Mouse (Mus musculus): ENCODE data around the gene Rexo1. TPM values are rescaled to one million over a fixed set of nuclear protein-coding genes. Genes with fewer than 3 reads are reported as not detected.
A peak's percentile ranks its signal among the peaks of the same experiment; 100 is the strongest.
"Not testable (repeated sequence)": the region's sequence is repeated elsewhere in the genome, so short reads cannot be mapped to it uniquely, and the experiment has no call there.

Gene Rexo1
- 34.7 and 35.0 TPM in 2 replicates for polyA plus RNA-seq (2016; fragmentation: Nextera tagmentation; extraction: Ambion mirVana)

DNA sequence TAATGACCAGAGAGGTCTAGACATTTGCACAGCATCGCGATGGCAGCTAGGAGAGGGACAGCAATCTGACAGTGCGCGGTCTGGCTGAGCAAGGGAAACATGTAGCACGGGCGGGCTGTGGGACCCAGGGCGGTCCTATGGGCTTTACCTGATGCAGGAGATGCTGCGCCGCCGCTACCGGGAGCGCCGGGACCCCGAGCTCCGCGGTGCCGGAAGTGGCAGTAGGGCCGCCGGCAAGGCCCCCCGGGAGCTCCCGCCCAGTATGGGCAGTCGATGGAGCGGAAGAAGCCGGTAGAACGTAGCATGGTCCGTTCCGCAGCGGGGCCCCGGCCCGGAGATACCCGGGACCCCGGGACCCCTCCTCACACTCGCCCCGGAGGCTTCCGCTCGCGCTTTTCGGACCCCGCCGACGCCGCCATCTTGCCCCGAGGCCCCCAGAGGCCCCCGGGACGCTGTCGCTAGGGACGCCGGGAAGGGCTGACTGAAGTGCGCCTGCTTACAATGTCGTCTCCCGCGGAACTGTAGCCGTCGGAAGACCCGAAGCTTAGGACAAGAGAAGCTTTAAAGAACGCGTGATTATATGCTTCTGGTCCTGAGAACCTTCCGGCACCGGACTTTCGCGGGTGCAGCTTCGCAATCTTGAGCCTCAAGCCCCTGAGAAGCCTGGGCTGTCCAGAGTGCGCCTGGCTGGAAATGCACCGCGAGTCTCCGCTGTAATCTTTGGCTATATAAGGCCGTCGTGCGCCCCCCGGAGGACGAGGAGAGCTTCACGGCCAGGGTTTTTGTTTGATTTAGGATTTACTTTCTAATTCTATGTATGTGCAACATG lies at the start of gene Rexo1:
TSS of gene Rexo1 (minus strand) at position 445 of the 829 bp plus-strand sequence.
- under 1% methylated on average over 72 of the region's 72 CpGs for WGBS
- H3K4me1 ChIP-seq: peaks cover 44% of the 10 kb centered on the region
- DNase-seq (ENCODE audit: low spot score): peak; percentile 93
- H3K9me3 ChIP-seq: no peaks in the 10 kb centered on the region
- H3K27ac ChIP-seq (replicated peaks): peak within 1 kb of the TSS; percentile 99
- H3K4me3 ChIP-seq: peak within 1 kb of the TSS; percentile 100
- H3K36me3 ChIP-seq (replicated peaks): peaks cover 5% of the 10 kb centered on the region; the same call in 1 of the 2 replicates
- H3K27me3 ChIP-seq (replicated peaks; ENCODE audit: low read depth, poor library complexity, severe bottlenecking): no peaks in the 10 kb centered on the region

DNA sequence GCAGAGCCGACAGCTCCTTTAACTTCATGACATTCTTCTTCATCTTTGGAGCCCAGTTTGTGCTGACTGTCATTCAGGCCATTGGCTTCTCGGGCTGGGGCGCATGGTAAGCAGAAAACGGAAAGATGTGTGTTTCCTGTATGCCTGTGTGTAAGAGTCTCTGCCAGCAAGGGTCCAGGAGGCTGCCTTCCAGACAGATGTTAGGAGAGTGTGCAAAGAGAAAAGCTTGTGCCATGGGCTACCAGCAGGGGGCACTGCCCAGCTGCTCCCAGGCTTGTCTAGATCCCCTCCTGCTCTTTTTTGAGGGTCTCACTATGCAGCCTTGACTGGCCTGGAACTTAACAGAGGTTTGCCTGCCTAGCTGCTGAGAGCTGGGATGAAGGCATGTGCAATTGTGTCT lies 49.7 kb upstream of the Rexo1 start:
- Histone ChIP-seq H3K4me3 (no peak overlapping the region), H3K9me3 (no peaks in the 10 kb centered on the region), H3K27me3 (replicated peaks; ENCODE audit: low read depth, poor library complexity, severe bottlenecking) (no peaks in the 10 kb centered on the region), H3K27ac (replicated peaks) (no peak overlapping the region), H3K36me3 (replicated peaks) (peaks cover 99% of the 10 kb centered on the region), H3K4me1 (no peaks in the 10 kb centered on the region)
- 76% methylated on average over 4 of the region's 4 CpGs for WGBS
- DNase-seq (ENCODE audit: low spot score): peak; percentile 66

DNA sequence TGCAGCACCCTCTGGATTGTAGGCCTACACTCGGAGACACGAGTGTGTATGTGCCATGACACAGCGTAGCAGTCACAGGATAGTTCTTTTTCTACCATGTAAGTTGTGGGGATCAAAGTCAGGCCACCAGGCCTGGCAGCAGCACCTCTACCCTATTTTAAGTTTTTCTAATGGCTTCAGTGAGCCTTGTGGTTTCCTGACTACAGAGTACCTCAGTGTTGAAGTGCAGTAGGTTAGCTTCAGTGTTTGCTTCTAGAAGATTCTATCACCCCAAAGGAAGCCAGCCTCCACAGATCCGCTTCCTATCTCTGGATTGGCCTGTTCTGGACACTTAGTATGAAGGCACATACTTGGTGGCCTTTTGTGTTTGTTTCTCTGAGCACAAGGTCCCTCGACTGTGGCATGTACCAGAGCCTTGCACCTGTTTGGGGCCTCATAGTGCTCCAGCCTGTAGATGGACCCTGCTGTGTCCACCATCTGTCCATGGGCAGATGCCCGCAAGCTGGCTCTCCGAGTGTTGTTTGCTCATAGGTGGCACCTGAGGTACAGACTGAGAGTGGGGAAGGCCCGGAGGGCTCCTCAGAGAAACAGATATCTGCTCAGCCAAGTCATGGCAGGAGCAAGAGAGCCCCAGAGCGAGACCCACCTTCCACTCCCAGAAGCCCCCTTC lies 48.9 kb upstream of the Rexo1 start:
- no peak overlapping the region for H3K4me3 ChIP-seq
- no peaks in the 10 kb centered on the region for H3K4me1 ChIP-seq
- H3K27ac ChIP-seq (replicated peaks): no peak overlapping the region
- no peaks in the 10 kb centered on the region for H3K9me3 ChIP-seq
- 92% methylated on average over 9 of the region's 9 CpGs for WGBS
- H3K36me3 ChIP-seq (replicated peaks): peaks cover 95% of the 10 kb centered on the region
- H3K27me3 ChIP-seq (replicated peaks; ENCODE audit: low read depth, poor library complexity, severe bottlenecking): no peaks in the 10 kb centered on the region
- no peak for DNase-seq (ENCODE audit: low spot score)

DNA sequence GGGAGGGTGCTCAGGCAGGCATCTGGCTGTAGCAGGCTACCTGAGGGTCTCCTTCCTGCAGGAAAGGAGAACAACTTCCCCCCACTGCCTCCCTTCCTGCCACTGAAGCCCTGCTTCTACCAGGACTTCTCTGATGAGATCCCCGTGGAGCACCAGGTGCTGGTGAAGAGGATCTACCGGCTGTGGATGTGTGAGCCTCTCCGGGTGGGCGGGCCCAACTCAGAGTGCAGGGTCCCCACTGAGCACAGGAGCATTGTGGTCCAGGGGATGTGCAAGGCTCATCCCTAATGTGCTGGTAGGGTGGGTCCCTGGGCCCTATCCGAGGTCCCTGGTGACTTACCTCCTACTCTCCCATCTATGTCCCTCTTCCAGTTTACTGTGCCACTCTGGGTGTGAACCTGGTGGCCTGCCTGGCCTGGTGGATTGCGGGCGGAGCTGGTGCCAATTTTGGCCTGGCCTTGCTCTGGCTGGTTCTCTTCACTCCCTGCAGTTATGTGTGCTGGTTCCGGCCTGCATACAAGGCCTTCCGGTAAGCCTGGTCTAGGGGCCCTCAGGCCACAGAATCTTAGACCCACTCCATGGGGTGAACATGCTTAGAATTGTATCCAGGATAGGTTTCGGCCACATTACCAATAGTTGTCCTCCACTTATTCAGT lies 48.0 kb upstream of the Rexo1 start:
- no peaks in the 10 kb centered on the region for H3K9me3 ChIP-seq
- no peaks in the 10 kb centered on the region for H3K27me3 ChIP-seq (replicated peaks; ENCODE audit: low read depth, poor library complexity, severe bottlenecking)
- peaks cover 5% of the 10 kb centered on the region for H3K4me1 ChIP-seq
- H3K4me3 ChIP-seq: no peak overlapping the region
- no peak for DNase-seq (ENCODE audit: low spot score)
- 90% methylated on average over 10 of the region's 10 CpGs for WGBS
- peaks cover 94% of the 10 kb centered on the region for H3K36me3 ChIP-seq (replicated peaks)
- no peak overlapping the region for H3K27ac ChIP-seq (replicated peaks)

DNA sequence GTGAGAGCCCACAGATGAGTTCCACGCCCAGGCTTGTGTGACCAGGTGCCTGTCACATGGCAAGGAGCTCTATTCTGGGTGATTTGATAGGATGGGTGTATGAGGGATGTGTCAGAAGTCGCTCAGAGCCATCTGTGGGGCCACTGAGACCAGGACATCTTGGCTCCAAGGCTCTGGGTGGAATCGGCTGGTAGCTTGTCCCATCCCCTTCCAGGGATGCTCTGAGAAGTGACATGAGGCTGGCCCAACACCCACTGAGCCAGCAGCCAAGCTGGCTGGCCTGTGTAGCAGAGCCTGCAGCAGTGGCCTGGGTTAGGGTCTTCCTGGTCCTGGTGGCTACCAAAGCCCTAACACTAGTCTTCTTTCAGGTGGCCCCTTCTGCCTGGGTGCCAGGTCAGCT lies 47.1 kb upstream of the Rexo1 start:
- no peak for DNase-seq (ENCODE audit: low spot score)
- Histone ChIP-seq H3K27me3 (replicated peaks; ENCODE audit: low read depth, poor library complexity, severe bottlenecking) (no peaks in the 10 kb centered on the region), H3K4me1 (peaks cover 15% of the 10 kb centered on the region), H3K9me3 (no peaks in the 10 kb centered on the region), H3K36me3 (replicated peaks) (peaks cover 85% of the 10 kb centered on the region), H3K27ac (replicated peaks) (no peak overlapping the region), H3K4me3 (no peak overlapping the region)
- WGBS: 84% methylated on average over 3 of the region's 3 CpGs

DNA sequence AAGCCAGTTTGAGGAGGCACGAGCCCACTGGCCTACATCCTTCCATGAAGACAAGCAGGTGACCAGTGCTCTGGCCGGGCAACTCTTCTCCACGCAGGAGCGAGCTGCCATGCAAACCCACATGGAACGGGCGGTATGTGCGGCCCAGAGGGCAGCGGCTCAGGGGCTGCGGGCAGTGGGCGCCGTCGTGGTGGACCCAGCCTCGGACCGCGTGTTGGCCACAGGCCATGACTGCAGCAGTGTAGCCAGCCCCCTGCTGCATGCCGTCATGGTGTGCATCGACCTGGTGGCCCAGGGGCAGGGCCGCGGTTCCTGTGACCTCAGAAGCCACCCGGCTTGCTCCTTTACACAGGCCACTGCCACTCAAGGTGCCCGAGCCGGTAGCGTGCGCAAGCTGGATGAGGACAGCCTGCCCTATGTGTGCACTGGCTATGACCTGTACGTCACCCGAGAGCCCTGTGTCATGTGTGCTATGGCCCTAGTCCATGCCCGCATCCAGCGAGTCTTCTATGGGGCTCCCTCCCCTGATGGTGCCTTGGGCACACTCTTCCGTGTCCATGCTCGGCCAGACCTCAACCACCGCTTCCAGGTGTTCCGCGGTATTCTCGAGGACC lies 45.5 kb upstream of the Rexo1 start:
- H3K4me1 ChIP-seq: peaks cover 24% of the 10 kb centered on the region
- H3K27me3 ChIP-seq (replicated peaks; ENCODE audit: low read depth, poor library complexity, severe bottlenecking): no peaks in the 10 kb centered on the region
- no peak for DNase-seq (ENCODE audit: low spot score)
- no peak overlapping the region for H3K4me3 ChIP-seq
- peaks cover 69% of the 10 kb centered on the region for H3K36me3 ChIP-seq (replicated peaks)
- 97% methylated on average over 34 of the region's 34 CpGs for WGBS
- H3K27ac ChIP-seq (replicated peaks): no peak overlapping the region
- H3K9me3 ChIP-seq: no peaks in the 10 kb centered on the region

DNA sequence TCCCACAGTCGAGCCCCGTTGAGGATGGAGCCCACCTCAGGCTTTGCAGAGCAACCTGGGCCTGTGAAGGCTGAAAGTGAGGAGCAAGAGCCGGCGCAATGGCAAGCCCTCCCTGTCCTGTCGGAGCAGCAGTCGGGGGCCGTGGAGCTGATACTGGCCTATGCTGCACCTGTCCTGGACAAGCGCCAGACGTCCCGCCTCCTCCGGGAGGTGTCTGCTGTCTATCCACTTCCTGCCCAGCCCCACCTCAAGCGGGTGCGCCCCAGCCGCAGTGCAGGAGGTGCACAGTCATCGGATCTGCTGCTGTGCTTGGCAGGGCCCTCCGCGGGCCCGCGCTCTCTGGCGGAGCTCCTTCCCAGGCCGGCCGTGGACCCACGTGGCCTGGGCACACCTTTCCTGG lies 44.9 kb upstream of the Rexo1 start:
- H3K36me3 ChIP-seq (replicated peaks): peaks cover 64% of the 10 kb centered on the region
- H3K4me3 ChIP-seq: no peak overlapping the region
- no peak for DNase-seq (ENCODE audit: low spot score)
- peaks cover 24% of the 10 kb centered on the region for H3K4me1 ChIP-seq
- H3K9me3 ChIP-seq: no peaks in the 10 kb centered on the region
- H3K27ac ChIP-seq (replicated peaks): no peak overlapping the region
- WGBS: 94% methylated on average over 23 of the region's 23 CpGs
- H3K27me3 ChIP-seq (replicated peaks; ENCODE audit: low read depth, poor library complexity, severe bottlenecking): no peaks in the 10 kb centered on the region

DNA sequence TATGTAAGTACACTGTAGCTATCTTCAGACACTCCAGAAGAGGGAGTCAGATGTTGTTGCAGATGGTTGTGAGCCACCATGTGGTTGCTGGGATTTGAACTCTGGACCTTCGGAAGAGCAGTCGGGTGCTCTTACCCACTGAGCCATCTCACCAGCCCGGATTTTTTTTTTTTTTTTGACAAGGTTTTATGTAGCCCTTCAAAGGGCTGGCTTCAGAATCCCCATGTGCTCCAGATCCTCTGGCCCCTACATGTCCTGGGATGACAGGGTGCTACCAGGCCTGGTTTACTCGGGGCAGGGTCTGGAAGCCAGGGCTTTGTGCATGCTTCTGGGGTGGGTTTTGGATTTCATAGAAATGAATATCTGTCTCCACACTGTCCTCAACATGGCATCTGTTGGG lies 44.4 kb upstream of the Rexo1 start, which contains the start of gene Gm49322:
TSS of gene Gm49322 (plus strand) at position 301 of the 400 bp plus-strand sequence.
- Histone ChIP-seq H3K4me3 (peak within 1 kb of the TSS; percentile 85; the same call in 1 of the 2 replicates), H3K4me1 (peaks cover 24% of the 10 kb centered on the region), H3K36me3 (replicated peaks) (peaks cover 58% of the 10 kb centered on the region)
- DNase-seq (ENCODE audit: low spot score); H3K9me3 ChIP-seq; H3K27ac ChIP-seq (replicated peaks); H3K27me3 ChIP-seq (replicated peaks; ENCODE audit: low read depth, poor library complexity, severe bottlenecking): not testable (repeated sequence)
- WGBS: 88% methylated on average over 4 of the region's 4 CpGs

DNA sequence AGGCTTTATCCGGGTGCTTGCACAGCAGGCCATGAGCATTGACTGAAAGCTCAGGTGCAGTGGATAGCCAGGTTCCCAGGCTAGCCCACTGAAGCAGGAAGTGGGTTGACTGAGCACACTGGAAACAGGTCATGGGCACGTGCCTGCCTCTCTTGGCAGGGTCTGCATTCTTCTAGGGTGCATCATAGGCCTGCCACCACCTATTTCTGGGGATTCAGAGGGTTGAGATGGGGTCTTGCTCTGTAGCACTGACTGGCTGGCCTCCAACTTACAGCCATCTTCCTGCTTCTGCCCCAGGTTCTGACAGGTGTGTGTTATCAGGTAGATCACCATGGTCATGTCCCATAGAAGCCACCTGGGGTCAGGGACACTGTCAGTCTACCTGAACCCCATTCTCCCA lies 43.6 kb upstream of the Rexo1 start:
- Histone ChIP-seq H3K36me3 (replicated peaks) (peaks cover 51% of the 10 kb centered on the region), H3K9me3 (no peaks in the 10 kb centered on the region), H3K27ac (replicated peaks) (no peak overlapping the region), H3K27me3 (replicated peaks; ENCODE audit: low read depth, poor library complexity, severe bottlenecking) (no peaks in the 10 kb centered on the region), H3K4me1 (peaks cover 24% of the 10 kb centered on the region), H3K4me3 (peak overlapping the region; percentile 85; the same call in 1 of the 2 replicates)
- no peak for DNase-seq (ENCODE audit: low spot score)
- WGBS: 90% methylated on average over 2 of the region's 2 CpGs

DNA sequence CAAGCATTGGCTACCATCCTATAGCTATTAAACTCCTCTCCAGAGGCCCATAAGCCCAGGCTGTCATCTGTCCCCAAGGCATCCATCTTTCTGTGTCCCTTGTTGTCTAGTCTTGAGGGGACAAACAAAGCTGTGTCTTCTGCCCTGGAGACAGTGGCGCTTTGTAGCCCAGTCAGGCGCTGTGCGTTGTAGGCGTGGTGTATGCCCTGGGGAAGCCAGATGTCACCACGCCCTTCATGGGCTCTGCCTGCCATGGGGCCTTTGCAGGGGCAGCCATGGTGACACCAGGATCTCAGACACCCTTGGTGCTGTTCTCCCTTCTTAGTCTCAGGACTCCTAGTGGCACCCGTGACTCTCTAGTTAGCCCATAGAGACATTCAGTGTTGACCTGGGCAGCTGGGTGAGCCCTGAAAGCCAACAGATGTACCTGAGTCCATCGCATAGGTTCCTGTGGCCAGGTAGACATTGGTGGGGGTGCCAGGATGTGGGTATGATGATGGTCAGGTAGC lies 42.7 kb upstream of the Rexo1 start:
- Histone ChIP-seq H3K9me3 (no peaks in the 10 kb centered on the region), H3K4me3 (peak overlapping the region; percentile 85), H3K27ac (replicated peaks) (0 out of 2 replicates have a peak overlapping the region, but pooled peaks have one; percentile 89), H3K4me1 (peaks cover 24% of the 10 kb centered on the region), H3K36me3 (replicated peaks) (peaks cover 41% of the 10 kb centered on the region), H3K27me3 (replicated peaks; ENCODE audit: low read depth, poor library complexity, severe bottlenecking) (no peaks in the 10 kb centered on the region)
- DNase-seq (ENCODE audit: low spot score): no peak
- 86% methylated on average over 7 of the region's 7 CpGs for WGBS

DNA sequence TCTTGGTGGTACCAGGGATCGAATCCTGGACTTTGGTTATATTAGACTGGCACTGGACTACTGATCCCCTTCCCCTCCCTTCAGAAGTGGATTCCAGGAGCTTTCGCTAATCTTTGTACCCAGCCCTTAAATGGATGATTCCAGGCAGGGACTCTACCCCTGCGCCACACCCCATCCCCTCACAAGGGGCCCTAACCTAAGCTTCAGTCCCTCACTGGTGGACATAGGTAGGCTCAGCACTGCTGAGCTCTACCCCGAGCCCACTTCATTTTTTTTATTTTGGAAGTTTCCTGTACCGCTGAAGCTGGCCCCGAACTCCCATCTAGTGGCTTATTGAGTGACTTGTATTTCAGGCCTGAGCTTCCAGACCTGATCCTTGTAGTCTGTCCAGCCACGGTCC lies 42.0 kb upstream of the Rexo1 start:
- Histone ChIP-seq H3K27me3 (replicated peaks; ENCODE audit: low read depth, poor library complexity, severe bottlenecking) (no peaks in the 10 kb centered on the region), H3K4me1 (peaks cover 24% of the 10 kb centered on the region), H3K27ac (replicated peaks) (peak overlapping the region; percentile 89), H3K4me3 (peak overlapping the region; percentile 85), H3K9me3 (no peaks in the 10 kb centered on the region), H3K36me3 (replicated peaks) (peaks cover 35% of the 10 kb centered on the region)
- WGBS: 36% methylated on average over 7 of the region's 7 CpGs
- DNase-seq (ENCODE audit: low spot score): no peak
